Mouse (Mus musculus): ENCODE data around the gene Dcst2.
A peak's percentile ranks its signal among the peaks of the same experiment; 100 is the strongest.

The Dcst2 gene

DNA sequence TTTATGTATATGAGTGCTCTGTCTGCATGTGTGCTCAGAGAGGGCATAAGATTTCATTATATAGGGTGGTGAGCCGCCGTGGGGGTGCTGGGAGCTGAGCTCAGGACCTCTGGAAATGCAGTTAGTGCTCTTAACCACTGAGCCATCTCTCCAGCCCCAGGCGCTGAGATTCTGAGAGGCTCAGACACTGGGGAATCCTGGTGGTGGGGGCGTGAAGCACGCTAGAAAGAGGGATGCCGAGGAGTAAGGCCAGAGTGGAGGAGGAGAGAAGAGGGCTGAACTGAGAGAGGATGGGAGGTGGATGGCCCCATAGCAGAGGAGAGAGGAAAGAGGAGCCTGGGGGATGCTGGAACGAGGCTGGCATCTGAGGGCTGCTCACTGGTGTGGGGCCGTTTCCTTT is 2.9 kb downstream of the Dcst2 start:
- Histone ChIP-seq H3K27me3 (ENCODE audit: insufficient read depth, low read length) (peaks cover 63% of the 10 kb centered on the region), H3K4me3 (replicated peaks; ENCODE audit: low read length) (peak overlapping the region; percentile 60; the same call in 1 of the 2 replicates), H3K9me3 (ENCODE audit: low read length) (no peaks in the 10 kb centered on the region), H3K4me1 (replicated peaks; ENCODE audit: low read depth, low read length) (peaks cover 31% of the 10 kb centered on the region), H3K36me3 (ENCODE audit: insufficient read depth, low read length) (no peaks in the 10 kb centered on the region)
- TF ChIP-seq NANOG (IDR thresholded peaks at IDR 0.05; ENCODE audit: borderline replicate concordance, low read length) (no peak), CTCF (conservative IDR thresholded peaks at IDR 0.05; ENCODE audit: low read length) (no peak), POU5F1 (IDR thresholded peaks at IDR 0.05; ENCODE audit: borderline replicate concordance, low read length) (no peak)

DNA sequence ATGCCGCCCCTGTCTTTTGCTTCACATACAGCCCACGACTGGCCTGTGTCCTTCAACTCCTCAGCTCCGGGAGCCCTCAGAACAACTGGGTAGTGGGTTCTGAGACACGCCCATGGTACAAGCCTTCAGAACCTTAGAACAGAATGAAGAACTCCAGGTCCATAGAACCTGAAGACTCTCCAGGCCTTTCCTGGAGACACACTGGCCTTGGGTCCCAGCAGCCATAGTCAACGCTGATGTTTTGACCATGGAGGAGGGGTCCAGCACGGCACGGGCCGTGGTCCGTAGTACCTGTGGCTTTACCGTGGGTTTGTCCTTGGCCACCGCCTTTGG is 3.3 kb downstream of the Dcst2 start, which contains the start of gene Dcst1:
TSS of gene Dcst1 (minus strand) at position 101 of the 333 bp plus-strand sequence.
- Histone ChIP-seq H3K4me1 (replicated peaks; ENCODE audit: low read depth, low read length) (peaks cover 27% of the 10 kb centered on the region), H3K36me3 (ENCODE audit: insufficient read depth, low read length) (no peaks in the 10 kb centered on the region), H3K4me3 (replicated peaks; ENCODE audit: low read length) (peak within 1 kb of the TSS; percentile 60), H3K9me3 (ENCODE audit: low read length) (no peaks in the 10 kb centered on the region), H3K27me3 (ENCODE audit: insufficient read depth, low read length) (peaks cover 63% of the 10 kb centered on the region)
- TF ChIP-seq NANOG (IDR thresholded peaks at IDR 0.05; ENCODE audit: borderline replicate concordance, low read length) (no peak), POU5F1 (IDR thresholded peaks at IDR 0.05; ENCODE audit: borderline replicate concordance, low read length) (no peak), CTCF (conservative IDR thresholded peaks at IDR 0.05; ENCODE audit: low read length) (no peak)

DNA sequence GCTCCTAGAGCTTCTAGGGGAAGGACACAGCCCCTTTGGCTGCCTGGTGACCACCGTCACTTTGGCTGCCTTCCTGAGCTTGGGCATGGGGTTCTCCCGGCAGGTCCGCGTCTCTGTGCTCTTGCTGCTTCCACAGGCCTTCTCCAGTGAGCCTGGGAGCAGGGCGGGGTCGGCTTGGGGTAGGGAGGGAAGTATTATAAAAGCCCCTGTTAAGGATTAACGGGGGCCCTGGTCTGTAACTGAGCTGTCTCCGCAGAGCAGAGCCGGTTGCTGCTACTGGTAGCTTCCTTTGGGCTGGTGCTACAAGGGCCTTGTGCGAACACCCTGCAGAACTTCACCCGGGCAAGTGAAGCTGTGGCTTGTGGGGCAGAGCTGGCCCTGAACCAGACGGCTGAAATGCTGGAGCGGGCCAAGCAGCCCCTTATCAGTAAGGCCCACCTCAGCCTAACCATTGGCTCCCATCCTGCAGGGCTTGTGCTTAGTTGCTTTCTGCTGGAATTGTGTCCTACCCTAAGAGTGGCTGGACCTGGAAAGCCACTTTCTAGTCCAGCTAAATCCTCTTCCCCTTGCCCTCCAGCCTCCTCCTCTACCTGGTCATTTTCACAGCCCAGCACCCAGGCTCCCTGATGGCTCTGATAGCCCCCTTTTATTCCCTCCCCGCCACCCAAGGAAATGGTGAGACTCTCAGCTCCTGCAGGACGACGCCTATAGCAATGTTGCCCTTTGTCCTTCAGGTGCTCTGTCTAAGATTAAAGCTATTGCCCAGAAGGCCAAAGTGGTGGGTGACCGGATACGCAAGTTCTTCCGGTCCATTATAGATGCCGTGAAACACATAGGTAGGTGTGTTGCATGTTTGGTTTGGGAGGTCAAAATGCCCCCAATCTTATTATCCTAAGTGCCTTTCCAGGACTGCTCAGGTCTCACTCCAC is 4.0 kb downstream of the Dcst2 start:
- no peak for TF ChIP-seq NANOG (IDR thresholded peaks at IDR 0.05; ENCODE audit: borderline replicate concordance, low read length)
- no peak for TF ChIP-seq CTCF (conservative IDR thresholded peaks at IDR 0.05; ENCODE audit: low read length)
- no peak for TF ChIP-seq POU5F1 (IDR thresholded peaks at IDR 0.05; ENCODE audit: borderline replicate concordance, low read length)
- peaks cover 32% of the 10 kb centered on the region for H3K4me1 ChIP-seq (replicated peaks; ENCODE audit: low read depth, low read length)
- peak overlapping the region; percentile 60 for H3K4me3 ChIP-seq (replicated peaks; ENCODE audit: low read length)
- no peaks in the 10 kb centered on the region for H3K9me3 ChIP-seq (ENCODE audit: low read length)
- no peaks in the 10 kb centered on the region for H3K36me3 ChIP-seq (ENCODE audit: insufficient read depth, low read length)
- H3K27me3 ChIP-seq (ENCODE audit: insufficient read depth, low read length): peaks cover 66% of the 10 kb centered on the region

DNA sequence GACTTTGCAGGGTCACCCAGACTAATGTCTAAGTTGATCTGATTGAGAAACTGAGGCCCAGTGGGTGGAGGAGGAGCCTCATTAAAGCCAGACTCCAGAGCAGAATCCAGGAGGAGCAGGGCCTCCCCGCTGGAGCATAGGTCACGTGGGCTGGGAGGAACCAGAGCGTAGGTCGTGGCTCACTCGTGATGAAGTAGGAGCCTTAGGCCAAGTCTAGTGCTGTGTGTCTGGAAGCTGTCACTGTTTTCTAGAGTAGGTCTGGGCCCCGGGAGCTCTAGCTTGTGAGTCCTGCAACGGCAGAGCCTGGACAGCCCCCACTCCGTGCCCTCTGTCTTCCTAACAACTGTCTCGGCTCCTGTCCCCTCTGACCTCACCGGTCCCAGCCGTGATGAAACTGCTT is 5.6 kb downstream of the Dcst2 start:
- no peak for TF ChIP-seq CTCF (conservative IDR thresholded peaks at IDR 0.05; ENCODE audit: low read length)
- TF ChIP-seq POU5F1 (IDR thresholded peaks at IDR 0.05; ENCODE audit: borderline replicate concordance, low read length): no peak
- no peak for TF ChIP-seq NANOG (IDR thresholded peaks at IDR 0.05; ENCODE audit: borderline replicate concordance, low read length)
- no peaks in the 10 kb centered on the region for H3K36me3 ChIP-seq (ENCODE audit: insufficient read depth, low read length)
- peaks cover 34% of the 10 kb centered on the region for H3K4me1 ChIP-seq (replicated peaks; ENCODE audit: low read depth, low read length)
- no peak overlapping the region for H3K4me3 ChIP-seq (replicated peaks; ENCODE audit: low read length)
- H3K27me3 ChIP-seq (ENCODE audit: insufficient read depth, low read length): peaks cover 59% of the 10 kb centered on the region
- H3K9me3 ChIP-seq (ENCODE audit: low read length): no peaks in the 10 kb centered on the region

DNA sequence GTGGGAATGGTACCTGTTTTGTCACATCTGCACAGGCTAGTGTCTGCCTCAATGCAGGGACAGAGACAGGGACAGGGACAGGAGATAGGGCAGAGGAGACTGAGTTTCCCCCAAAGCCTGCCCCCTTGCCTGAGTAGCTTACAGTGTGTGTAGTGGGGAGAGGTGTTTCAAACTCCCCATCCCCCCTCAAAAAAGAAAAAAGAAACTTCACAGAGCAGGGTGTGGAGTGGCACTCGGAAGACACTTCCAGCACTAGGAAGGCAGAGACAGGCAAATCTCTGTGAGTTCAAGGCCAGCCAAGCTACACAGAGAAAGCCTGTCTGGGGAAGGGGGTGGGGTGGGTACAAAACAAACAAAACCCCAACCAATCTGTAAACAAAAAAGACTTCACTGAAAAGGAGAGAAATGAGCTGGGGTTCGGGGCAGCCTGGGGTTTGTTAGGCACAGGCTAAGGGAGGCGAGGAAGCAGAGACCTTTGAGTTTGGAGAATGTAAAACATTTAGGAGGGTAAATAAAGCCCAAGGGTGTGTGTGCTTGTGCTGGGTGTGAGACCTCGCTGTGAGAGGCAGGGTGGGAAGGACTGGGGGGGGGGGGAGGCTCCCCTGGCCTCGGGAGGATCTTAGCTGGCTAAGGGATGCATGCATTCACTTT is 11.9 kb downstream of the Dcst2 start:
- no peaks in the 10 kb centered on the region for H3K9me3 ChIP-seq (ENCODE audit: low read length)
- TF ChIP-seq NANOG (IDR thresholded peaks at IDR 0.05; ENCODE audit: borderline replicate concordance, low read length) (no peak), CTCF (conservative IDR thresholded peaks at IDR 0.05; ENCODE audit: low read length) (no peak), POU5F1 (IDR thresholded peaks at IDR 0.05; ENCODE audit: borderline replicate concordance, low read length) (no peak)
- H3K4me1 ChIP-seq (replicated peaks; ENCODE audit: low read depth, low read length): peaks cover 56% of the 10 kb centered on the region
- H3K4me3 ChIP-seq (replicated peaks; ENCODE audit: low read length): no peak overlapping the region
- H3K27me3 ChIP-seq (ENCODE audit: insufficient read depth, low read length): peaks cover 6% of the 10 kb centered on the region
- H3K36me3 ChIP-seq (ENCODE audit: insufficient read depth, low read length): peaks cover 5% of the 10 kb centered on the region; the same call in 1 of the 2 replicates

GRCm38 (mm10) chr3:89377831-89378230 is 16.1 kb downstream of the Dcst2 start:
- H3K36me3 ChIP-seq (ENCODE audit: insufficient read depth, low read length): peaks cover 18% of the 10 kb centered on the region
- H3K9me3 ChIP-seq (ENCODE audit: low read length): no peaks in the 10 kb centered on the region
- TF ChIP-seq NANOG (IDR thresholded peaks at IDR 0.05; ENCODE audit: borderline replicate concordance, low read length) (no peak), POU5F1 (IDR thresholded peaks at IDR 0.05; ENCODE audit: borderline replicate concordance, low read length) (no peak), CTCF (conservative IDR thresholded peaks at IDR 0.05; ENCODE audit: low read length) (no peak)
- peaks cover 22% of the 10 kb centered on the region for H3K27me3 ChIP-seq (ENCODE audit: insufficient read depth, low read length)
- H3K4me1 ChIP-seq (replicated peaks; ENCODE audit: low read depth, low read length): peaks cover 90% of the 10 kb centered on the region
- H3K4me3 ChIP-seq (replicated peaks; ENCODE audit: low read length): peak overlapping the region; percentile 78

DNA sequence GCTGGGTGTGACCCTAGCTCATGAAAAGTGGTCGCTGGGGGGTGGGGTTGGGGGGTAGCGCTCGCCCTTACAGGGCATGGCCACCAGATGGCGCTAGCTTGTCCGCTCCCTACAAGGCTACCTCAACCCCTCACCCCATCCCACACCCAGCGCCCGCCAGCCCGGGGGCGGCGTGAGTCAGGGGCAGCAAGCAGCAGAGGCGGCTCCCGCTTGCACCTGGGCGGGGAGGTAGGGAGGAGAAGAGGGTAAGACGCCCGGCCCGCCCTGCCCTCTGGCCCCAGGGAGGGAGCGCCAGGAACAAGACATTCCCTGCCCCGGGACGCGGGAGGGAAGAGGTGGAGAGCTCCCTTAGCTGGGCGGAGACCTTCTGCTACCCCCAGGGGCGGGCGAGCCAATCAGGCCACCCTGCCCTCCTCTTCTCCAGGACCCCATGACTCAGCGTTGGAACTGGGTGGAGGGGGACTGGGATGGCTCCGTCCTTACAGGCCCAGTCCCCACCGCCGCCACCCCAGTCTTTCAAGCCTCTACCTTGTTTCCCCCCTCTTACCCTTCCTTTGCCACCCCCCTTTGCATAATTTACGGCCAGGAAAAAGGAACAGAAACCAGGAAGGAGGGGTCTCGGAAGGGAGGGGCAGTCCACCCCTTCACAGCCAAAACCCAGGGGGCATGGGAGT is 16.8 kb downstream of the Dcst2 start:
- peak overlapping the region; percentile 78 for H3K4me3 ChIP-seq (replicated peaks; ENCODE audit: low read length)
- H3K27me3 ChIP-seq (ENCODE audit: insufficient read depth, low read length): peaks cover 22% of the 10 kb centered on the region
- H3K9me3 ChIP-seq (ENCODE audit: low read length): no peaks in the 10 kb centered on the region
- H3K4me1 ChIP-seq (replicated peaks; ENCODE audit: low read depth, low read length): peaks cover 90% of the 10 kb centered on the region
- H3K36me3 ChIP-seq (ENCODE audit: insufficient read depth, low read length): peaks cover 18% of the 10 kb centered on the region
- TF ChIP-seq NANOG (IDR thresholded peaks at IDR 0.05; ENCODE audit: borderline replicate concordance, low read length): no peak
- TF ChIP-seq CTCF (conservative IDR thresholded peaks at IDR 0.05; ENCODE audit: low read length): peak; percentile 87
- TF ChIP-seq POU5F1 (IDR thresholded peaks at IDR 0.05; ENCODE audit: borderline replicate concordance, low read length): no peak

Data from E14TG2a.4 (cell line).